Mouse (Mus musculus): Measurements from ENCODE around the gene Lmo2. TPM values are rescaled to one million over a fixed set of nuclear protein-coding genes. Genes with fewer than 3 reads are reported as not detected.
A peak's percentile ranks its signal among the peaks of the same experiment; 100 is the strongest.

Gene Lmo2
- polyA plus RNA-seq, 1 experiment from 2014 or later, result 28.7 TPM

GRCm38 (mm10) chr2:104027458-104028138 is 69.8 kb downstream of the Lmo2 start, which contains the start of gene Fbxo3:
Gene Fbxo3, plus strand, starts transcription at chr2:104027721.
- Histone ChIP-seq H3K27me3 (no peaks in the 10 kb centered on the region), H3K9ac (replicated peaks) (peak within 1 kb of the TSS; percentile 87), H3K4me3 (replicated peaks) (peak within 1 kb of the TSS; percentile 84), H3K36me3 (peaks cover 7% of the 10 kb centered on the region; the same call in 1 of the 2 replicates), H3K27ac (peak within 1 kb of the TSS; percentile 56), H3K4me2 (replicated peaks) (peak within 1 kb of the TSS; percentile 74), H3K4me1 (replicated peaks) (peaks cover 26% of the 10 kb centered on the region), H3K9me3 (no peaks in the 10 kb centered on the region)
- under 1% methylated on average over 42 of the region's 44 CpGs for WGBS
- ATAC-seq, result peak; percentile 98

GRCm38 (mm10) chr2:104028139-104028723 is 70.4 kb downstream of the Lmo2 start, which contains the start of gene 4931422A03Rik:
Gene 4931422A03Rik, minus strand, starts transcription at chr2:104028361.
- Histone ChIP-seq H3K27me3 (no peaks in the 10 kb centered on the region), H3K9ac (replicated peaks) (peak within 1 kb of the TSS; percentile 87), H3K4me3 (replicated peaks) (peak within 1 kb of the TSS; percentile 84), H3K9me3 (no peaks in the 10 kb centered on the region), H3K4me1 (replicated peaks) (peaks cover 26% of the 10 kb centered on the region), H3K27ac (peak within 1 kb of the TSS; percentile 56), H3K36me3 (peaks cover 7% of the 10 kb centered on the region; the same call in 1 of the 2 replicates), H3K4me2 (replicated peaks) (peak within 1 kb of the TSS; percentile 74)
- 1% methylated on average over 32 of the region's 32 CpGs for WGBS
- ATAC-seq, result peak; percentile 9; the same call in 1 of the 2 replicates

- H3K27me3 ChIP-seq, result no peaks in the 10 kb centered on the region
- ATAC-seq, result no peak
- peak overlapping the region; percentile 84 for H3K4me3 ChIP-seq (replicated peaks)
- no peaks in the 10 kb centered on the region for H3K9me3 ChIP-seq
- H3K27ac ChIP-seq, result no peak overlapping the region
- 83% methylated on average over 2 of the region's 2 CpGs for WGBS
- peak overlapping the region; percentile 87; the same call in 1 of the 2 replicates for H3K9ac ChIP-seq (replicated peaks)
- H3K4me1 ChIP-seq (replicated peaks), result peaks cover 26% of the 10 kb centered on the region
- H3K4me2 ChIP-seq (replicated peaks), result peak overlapping the region; percentile 74
- H3K36me3 ChIP-seq, result peaks cover 11% of the 10 kb centered on the region
Observed at GRCm38 (mm10) chr2:104029074-104029473, 71.3 kb downstream of the Lmo2 start.

- no peak for ATAC-seq
- no peak overlapping the region for H3K27ac ChIP-seq
- H3K4me3 ChIP-seq (replicated peaks), result no peak overlapping the region
- 87% methylated on average over 3 of the region's 3 CpGs for WGBS
- no peaks in the 10 kb centered on the region for H3K27me3 ChIP-seq
- H3K36me3 ChIP-seq, result peaks cover 18% of the 10 kb centered on the region
- no peak overlapping the region for H3K9ac ChIP-seq (replicated peaks)
- H3K4me1 ChIP-seq (replicated peaks), result peaks cover 26% of the 10 kb centered on the region
- no peaks in the 10 kb centered on the region for H3K9me3 ChIP-seq
- no peak overlapping the region for H3K4me2 ChIP-seq (replicated peaks)
Observed at GRCm38 (mm10) chr2:104030381-104030780, 72.6 kb downstream of the Lmo2 start.

Other genes starting within 250 kb of the Lmo2 start
- 19.0 and 20.3 TPM in 2 replicates for gene Nat10, start 196.7 kb upstream of the Lmo2 start, polyA plus RNA-seq (2015; fragmentation: Nextera tagmentation; extraction: Ambion mirVana)
- gene Caprin1, start 160.3 kb upstream of the Lmo2 start, polyA plus RNA-seq (2015; fragmentation: Nextera tagmentation; extraction: Ambion mirVana), result 452 and 486 TPM in 2 replicates
- 64.3 and 72.0 TPM in 2 replicates for gene Fbxo3, start 69.7 kb downstream of the Lmo2 start, polyA plus RNA-seq (2015; fragmentation: Nextera tagmentation; extraction: Ambion mirVana)
- gene 4931422A03Rik, start 70.4 kb downstream of the Lmo2 start, polyA plus RNA-seq (2015; fragmentation: Nextera tagmentation; extraction: Ambion mirVana), result 1.8 and 2.5 TPM in 2 replicates
- gene Gm10912, start 107.8 kb downstream of the Lmo2 start, polyA plus RNA-seq (2015; fragmentation: Nextera tagmentation; extraction: Ambion mirVana), result not detected in 2 replicates
- not detected in 2 replicates for gene Gm10799, start 110.6 kb downstream of the Lmo2 start, polyA plus RNA-seq (2015; fragmentation: Nextera tagmentation; extraction: Ambion mirVana)
- 1.1 and 2.6 TPM in 2 replicates for gene Cd59b, start 111.9 kb downstream of the Lmo2 start, polyA plus RNA-seq (2015; fragmentation: Nextera tagmentation; extraction: Ambion mirVana)
- gene Cd59a, start 137.8 kb downstream of the Lmo2 start, polyA plus RNA-seq (2015; fragmentation: Nextera tagmentation; extraction: Ambion mirVana), result 13.5 and 13.7 TPM in 2 replicates
- gene A930018P22Rik, start 164.8 kb downstream of the Lmo2 start, polyA plus RNA-seq (2015; fragmentation: Nextera tagmentation; extraction: Ambion mirVana), result not detected in 2 replicates

All from midbrain, embryonic 13.5 days (tissue).